Mouse (Mus musculus) frontal cortex, adult (tissue): Measurements from ENCODE around the gene Rreb1.

ENCODE experiments used
- ATAC-seq: cut with Nextera tagmentation; 2 replicates; pipeline ENCODE4 v1.9.2; 2017; ENCODE audit warnings: mild to moderate bottlenecking, moderate library complexity, mixed read lengths; ENCODE audit not compliant: low TSS enrichment

The Rreb1 gene

DNA sequence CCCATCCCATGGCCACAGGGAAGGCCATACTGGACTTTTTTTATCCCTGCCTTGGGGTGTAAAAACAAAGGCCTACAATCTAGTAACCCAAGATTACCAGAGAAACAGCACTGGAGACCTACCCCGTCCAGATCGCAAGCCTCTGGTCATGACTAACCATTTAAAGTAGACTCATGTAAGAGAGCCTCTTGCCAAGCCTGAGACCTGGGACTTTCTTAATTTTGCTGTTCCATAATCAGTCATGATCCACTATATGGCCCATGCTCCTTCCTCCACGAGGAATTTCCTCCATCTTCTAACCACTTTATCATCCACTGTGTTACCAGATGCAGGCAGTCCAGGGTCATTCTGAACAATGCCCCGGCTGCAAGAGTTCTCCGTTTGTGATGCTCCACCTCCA is 98.2 kb downstream of the Rreb1 start:
- ATAC-seq, result no peak

DNA sequence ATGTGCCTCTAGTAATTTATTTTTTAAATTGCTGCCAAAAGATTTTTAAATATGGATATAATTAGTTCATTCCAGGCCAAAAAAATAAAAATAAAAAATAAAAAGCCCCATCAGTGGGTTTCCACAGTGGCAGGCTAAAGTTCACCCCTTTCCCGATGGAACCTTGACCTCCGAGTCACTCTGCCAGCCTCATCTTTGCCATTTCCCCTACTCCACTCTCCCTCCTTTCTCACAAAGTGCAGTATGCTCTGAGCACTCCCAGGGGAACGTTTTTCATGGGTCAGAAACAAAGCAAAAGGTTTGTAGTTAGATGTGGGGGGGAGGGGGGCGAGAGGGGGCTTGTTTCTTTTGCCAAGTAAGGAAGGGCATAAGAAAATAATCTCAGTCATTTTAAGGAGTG is 98.6 kb downstream of the Rreb1 start:
- ATAC-seq, result no peak

DNA sequence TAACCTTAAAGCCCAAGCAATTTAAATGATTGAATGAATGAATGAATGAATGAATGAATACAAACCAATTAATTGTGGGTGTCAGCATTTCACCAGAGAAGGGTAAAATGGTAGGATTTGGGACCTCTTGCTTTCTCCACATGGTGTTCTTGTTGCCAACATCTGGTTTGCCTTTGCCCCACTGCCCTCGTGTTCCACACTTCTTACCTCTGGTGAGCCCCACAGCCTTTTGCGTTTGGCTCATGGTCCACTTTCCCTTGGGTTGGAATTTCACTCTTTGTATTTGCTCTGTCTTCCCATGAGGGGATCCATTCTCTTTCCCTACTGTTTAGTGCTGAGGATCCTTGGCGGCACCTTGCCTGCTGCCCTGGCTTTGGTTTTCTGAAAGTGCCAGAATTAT is 99.0 kb downstream of the Rreb1 start:
- ATAC-seq, result no peak

DNA sequence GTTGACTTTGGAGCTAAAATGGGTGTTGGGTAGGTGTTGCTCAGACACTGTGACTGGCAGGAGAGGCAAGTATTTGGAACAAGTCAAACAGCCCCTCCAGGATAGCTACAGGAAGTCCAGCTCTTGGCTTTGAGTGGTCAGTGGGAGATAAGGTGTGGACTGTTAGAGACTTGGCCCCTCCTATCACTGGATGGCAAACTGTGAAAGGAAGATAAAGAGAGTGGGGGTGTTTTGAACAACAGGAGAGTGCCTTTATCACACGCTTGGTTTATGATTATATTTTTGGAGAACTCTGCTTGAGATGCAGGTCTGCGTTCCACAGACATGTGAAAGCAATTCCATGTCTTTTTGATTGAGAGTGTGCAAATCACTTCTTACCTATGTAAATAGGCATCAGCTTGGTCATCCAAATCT is 100.7 kb downstream of the Rreb1 start:
- no peak for ATAC-seq

DNA sequence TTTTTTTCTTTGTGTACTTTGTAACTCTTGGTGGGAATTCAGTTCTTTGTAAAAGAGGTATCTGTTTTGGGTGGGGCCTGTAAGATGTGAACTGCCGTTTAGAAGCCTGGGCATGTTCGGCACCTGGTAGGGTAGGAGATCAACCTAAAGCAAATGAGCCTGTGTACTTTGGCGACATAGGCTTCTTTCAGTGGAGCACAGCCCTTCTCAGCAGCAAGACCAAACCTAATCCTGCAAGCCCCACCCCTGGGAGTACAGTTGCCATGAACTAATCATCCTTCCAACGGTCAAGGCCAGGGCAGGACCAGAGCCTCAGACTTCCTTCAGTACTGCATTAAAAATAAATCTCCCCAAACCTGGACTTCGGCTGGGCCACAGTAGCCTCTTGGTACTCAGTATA is 101.4 kb downstream of the Rreb1 start:
- ATAC-seq, result no peak

DNA sequence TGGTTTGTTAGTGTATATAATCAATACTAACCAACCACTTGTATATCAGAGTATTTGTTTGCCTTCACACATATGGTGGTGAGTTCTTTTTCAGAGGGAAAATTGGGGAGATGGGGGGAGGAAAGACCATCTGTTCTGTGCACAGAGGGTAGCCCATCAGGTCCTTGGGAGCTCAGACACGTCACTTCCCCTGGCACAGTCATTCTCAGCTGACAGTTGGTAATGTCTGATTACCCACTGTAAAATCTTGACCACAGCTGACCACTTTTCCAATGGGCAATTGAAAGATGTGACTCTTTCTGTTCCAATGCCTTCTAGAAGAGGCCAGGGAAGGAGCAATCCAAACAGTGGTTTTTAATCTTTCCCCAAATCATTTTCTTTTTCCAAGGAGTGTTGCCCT is 101.8 kb downstream of the Rreb1 start:
- no peak for ATAC-seq

DNA sequence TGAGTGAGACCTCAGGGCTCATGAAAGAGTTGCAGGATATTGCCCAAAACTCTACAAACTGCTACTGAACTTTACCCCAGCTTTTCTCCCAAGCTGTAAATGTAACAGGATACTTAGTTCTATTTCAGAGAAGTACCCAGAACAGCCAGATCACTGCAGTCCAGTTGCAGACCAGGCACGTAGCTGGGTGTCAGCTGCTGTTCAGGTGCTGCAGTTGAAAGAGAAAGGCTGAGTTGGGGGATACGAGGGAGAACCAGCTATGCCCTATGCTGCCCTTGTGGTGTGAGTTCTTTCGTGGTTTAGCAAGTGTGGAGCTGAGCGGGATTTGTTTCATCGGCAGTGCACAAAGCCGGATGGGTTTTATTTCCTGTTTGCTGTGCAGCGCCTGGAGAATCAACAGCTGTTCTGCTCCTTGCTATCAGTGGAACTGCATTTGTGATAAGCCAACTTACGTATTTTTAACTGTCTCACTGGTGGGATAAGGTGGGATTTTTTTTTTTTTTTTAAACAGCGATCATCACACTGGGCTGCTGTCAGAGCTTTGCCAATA is 102.5 kb downstream of the Rreb1 start:
- ATAC-seq, result no peak

DNA sequence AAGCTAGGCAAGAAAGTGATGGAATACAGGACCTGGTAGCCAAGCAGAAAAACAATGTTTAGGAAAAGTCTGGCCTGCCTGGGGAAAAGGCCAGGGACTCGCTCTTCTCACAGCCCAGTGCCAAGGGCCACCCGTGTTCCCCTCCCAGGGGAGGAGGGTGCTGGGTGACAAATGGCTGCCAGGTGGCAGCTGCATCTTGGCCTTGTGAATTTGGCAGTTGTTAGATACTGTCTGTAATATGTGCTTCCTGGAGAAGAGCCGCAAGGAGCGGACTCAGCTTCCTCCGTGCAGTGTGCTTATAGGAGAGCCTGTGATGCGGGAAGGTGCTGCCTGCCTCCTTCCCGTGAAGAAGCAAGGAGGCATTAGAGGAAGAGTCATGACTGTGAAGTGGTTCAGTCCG is 104.3 kb downstream of the Rreb1 start:
- ATAC-seq, result no peak

DNA sequence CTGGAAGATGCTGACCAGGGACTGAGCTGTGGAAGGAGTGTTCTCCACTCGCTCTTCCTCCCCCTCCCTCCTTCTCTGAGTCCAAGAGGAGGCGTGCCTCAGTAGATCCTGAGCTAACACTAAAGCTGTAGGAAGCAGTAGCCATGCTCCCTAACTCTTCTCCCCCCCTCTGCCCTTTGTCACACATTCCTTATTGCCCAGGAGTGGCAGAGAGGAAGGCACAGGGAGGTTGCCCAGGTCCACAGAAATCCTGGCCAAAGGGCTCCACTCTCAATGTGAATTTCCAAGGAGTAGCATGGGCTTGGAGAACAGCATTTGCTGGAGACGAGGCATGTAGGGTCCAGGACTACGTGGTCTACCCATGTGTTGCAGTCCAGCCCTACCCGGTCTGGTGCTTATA is 104.8 kb downstream of the Rreb1 start:
- ATAC-seq, result no peak

DNA sequence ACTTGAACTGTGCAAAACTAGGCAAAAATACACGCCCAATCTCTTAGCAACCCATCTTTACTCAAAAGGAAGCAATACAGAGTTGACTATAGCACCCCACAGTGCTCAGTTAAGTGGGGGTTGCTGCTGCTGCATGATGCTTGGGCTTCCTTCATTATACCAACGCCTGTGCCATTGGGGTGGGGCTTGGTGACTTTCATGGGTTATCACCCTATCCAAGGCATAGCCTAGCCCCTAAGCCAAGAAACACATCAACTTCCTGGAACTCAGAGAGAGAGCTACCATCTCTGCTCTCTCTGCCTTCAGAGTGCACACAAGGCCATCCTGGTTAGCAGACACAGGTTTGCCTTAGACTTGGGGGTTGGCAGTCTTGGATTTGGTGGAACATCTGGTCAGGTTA is 107.2 kb downstream of the Rreb1 start:
- no peak for ATAC-seq

DNA sequence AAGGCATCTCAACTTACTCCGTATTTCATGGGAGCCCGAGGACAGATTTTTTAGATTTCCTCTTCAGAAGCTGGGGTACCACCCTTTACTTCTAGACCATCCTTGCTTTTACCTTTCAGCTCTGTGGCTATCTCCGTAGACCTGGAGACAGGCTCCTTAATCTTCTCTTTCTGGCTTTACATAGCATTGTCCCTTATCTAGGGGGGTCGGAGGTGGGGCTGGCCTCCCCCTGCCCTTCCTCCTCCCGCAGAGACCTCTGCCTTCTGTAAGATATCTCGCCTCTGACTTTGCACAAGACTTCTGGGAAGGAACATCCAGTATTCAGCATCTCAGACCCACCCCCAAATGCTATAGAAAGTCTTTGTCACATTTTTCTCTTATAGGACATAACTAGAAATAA is 107.8 kb downstream of the Rreb1 start:
- ATAC-seq, result no peak

DNA sequence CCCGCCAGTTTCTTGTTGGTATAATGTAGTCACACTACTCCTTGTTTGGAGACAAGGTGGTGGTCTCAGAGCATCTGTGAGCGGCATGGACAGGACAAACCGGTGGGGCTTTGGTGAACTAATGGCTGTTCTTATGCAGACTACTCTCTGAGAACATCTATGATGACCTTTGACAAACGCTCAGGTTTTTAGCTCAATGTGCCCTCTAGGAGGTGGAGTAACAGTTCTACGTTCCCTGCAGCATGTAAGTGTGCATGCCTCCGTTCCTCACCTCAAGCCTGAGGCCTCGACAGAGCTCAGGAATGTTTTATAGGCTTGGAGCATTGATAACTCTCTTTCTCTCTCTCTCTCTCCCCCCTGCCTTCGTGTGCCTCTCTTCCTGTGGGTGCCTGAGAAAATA is 116.6 kb downstream of the Rreb1 start:
- ATAC-seq, result no peak

DNA sequence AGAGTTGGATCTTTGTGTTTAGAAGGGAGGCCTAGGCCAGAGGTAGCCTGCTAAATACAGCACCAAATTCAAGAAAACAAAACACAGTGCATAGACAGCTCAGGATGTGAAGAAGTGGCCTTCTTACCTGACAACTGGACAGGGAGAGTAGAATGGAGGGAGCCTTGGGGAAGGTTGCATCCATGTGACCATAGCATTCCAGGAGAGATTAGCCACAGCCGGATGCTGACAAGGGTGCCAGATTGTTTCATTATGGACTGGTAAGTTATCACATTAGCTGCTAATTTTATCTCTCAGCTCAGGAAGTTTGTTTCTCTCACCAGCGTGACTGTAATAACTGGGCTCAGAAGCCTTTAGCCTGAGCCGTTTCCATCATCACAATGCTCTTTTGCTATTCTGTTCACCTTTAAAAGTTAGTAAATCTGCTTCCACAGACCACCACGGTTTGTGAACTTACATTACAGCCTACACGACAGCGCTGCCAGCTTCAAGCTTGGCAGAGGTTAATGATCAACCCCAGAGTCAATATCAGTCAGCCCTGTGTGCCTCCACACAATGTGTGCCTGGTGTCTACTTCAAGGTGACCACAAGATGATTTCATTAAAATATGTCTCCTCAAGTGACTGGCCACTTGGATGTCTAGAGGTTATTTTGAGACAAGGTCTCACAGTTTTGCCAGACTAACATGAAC is 117.5 kb downstream of the Rreb1 start:
- ATAC-seq, result no peak

DNA sequence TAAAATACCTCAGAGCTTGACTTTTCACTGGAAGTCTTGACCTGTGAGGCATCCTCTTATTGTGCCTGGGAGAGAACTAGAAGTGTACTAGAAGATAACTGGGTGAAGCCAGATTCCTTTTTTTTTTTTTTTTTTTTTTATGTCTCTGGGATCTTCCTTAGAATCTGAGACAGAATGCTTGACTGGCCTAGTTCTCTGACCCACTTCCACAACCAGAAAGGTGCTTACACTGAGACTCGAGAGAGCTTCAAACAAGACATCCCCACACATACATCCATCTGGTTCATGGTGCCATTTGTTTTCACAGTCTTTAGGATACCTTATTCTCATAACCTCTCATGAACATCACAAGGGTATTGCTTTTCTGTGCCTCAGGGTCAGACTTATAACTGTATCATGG is 118.2 kb downstream of the Rreb1 start:
- peak; percentile 91 for ATAC-seq

DNA sequence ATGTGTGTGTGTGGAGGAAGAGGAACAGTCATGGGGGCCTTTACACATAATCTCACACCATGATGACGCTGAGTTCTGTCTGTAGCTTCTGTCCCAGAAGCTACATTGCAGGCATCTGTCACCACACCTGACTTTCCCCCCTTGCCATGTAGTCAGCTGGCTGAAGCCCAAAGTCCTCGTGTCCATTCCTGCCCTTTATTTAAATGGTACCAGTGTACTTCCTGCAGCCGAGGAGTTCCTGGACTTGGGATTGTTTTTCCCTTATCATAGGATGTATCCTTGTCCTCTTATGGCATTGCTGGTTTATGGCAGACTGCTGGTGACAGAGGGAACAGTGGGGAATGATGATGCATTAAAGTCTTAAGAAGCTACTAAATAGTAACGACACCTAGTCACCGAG is 120.6 kb downstream of the Rreb1 start:
- no peak for ATAC-seq

DNA sequence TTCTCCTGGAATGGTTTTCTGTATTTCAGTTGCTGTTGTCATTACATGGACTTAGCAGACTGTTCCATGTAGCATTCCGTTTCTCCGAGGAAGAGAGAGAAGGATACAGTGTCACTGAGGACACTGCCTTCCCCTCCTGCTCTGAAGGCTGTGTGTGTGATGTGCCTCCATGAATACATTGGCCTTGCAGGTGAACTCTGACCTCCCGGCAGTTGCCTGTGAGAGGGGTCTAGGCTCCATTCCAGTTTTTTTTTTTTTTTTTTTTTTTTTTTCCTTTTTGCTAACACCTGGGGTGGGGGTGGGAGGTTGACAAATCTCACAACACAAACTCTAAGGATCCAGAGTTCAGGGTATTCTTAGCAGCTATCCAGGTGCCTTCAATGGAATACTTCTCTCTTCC is 124.8 kb downstream of the Rreb1 start:
- ATAC-seq, result no peak

DNA sequence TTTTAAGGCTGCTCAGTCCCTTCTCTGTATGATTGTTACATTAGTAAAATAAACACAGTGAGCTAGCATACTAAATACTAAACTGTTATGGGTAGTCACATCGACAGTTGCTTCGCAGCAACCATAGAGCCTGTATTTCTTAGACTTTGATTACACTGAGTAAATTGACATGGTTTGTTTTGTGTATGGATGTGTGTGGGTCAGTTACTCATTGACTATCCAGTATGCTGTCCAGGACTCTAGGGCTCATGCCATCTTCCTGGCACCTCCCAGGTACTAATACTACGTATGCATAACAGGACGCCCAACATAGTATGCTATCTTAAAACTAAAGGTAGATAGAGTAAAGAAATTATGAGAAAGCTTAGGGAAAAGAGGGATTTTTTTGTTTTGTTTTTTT is 125.3 kb downstream of the Rreb1 start:
- ATAC-seq, result no peak

DNA sequence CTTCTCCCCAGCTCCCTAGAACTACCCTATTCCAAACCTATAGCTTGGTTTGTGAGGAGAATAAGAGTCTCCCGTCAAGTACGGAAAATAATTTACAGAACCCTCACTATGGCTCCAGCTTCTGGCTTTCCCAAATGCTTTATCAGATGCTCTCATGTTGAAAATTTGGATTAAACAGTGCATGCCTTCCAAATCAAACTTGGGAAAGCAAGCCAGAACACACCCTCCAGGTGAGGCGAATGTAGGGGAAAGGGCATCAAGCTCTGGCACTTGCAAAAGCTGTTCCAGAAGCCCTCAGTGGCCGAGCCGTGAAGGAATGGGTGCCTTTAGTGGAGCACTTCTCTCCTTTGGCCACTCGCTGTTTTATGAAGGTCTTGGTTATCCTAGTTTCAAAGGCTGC is 126.2 kb downstream of the Rreb1 start:
- ATAC-seq, result no peak

DNA sequence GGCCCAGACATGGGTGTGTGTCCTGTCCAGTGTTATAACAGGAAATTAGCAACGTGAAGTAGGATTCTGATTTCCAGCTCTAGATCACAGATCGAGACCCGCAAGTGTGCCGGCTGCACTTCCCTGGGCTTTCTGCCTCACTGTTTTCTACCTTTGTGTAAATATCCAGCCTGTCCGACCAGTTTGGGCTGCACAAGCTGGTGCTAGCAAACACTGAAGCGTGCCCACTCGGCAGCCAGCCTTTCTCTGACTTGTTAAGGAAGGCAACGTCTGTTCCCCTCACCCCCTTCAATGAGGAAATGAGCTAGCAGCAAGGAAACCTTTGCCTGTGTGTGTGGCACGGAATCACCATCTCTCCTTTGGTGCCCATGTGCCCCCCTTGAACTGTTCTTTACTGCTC is 129.9 kb downstream of the Rreb1 start:
- ATAC-seq, result peak; percentile 69

DNA sequence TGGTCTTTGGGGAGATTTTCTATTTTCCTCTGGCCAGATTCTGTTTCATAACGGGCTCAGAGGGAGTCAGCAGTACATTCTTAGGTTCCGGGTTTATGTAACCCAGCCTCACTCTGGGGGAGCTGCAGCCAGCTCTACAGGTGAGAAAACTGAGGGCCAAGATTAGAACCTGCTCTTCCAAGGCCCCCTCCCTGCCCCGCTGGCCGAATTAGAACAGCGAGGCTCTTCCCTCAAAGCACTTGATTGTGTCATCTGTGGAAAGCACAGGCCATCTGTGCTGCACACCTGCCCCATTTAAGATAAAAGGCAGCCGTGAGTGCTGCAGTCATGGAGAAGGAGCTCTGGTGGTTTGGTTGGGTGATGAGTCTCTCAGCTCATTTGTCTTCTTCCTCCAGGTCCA is 130.3 kb downstream of the Rreb1 start:
- peak; percentile 90 for ATAC-seq

DNA sequence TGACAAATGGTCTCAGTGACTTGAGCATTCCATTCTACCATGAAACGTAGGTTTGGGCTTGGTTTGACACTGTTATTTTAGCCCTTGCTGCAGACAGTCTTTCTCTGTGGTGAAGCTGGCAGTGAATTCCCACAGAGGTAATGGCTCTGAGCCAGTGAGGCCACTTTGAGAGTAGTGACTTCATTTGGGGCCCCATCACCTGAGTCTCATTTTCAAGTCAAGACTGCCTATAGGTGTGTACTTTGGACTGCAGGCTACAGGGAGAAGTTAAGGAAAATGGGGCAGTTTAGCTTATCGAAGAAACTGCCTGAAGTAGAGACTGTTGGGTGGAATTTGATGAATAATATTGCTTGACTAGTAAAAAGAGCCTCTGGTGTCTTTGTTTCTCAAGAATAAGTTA is 131.0 kb downstream of the Rreb1 start:
- no peak for ATAC-seq

DNA sequence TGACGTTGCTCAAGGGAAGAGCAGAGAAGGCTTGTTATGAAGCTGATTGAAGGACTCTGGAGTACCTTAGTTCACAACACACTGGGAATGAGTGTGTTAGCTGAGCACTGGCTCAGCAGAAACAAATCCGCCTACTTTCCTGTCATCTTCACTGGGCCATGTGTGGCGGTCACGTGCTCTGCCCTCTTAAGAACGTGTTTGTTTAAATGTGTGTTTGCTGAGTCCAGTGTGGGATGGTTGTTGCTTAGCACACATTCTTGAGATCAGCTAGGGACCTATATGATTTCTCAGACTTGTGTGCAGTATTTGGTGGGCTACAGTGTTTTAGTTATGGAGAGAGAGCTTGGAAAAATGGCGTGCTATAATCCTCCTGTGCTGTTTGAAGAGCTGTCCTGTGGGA is 133.8 kb downstream of the Rreb1 start:
- ATAC-seq, result no peak; the same call in 1 of the 2 replicates

DNA sequence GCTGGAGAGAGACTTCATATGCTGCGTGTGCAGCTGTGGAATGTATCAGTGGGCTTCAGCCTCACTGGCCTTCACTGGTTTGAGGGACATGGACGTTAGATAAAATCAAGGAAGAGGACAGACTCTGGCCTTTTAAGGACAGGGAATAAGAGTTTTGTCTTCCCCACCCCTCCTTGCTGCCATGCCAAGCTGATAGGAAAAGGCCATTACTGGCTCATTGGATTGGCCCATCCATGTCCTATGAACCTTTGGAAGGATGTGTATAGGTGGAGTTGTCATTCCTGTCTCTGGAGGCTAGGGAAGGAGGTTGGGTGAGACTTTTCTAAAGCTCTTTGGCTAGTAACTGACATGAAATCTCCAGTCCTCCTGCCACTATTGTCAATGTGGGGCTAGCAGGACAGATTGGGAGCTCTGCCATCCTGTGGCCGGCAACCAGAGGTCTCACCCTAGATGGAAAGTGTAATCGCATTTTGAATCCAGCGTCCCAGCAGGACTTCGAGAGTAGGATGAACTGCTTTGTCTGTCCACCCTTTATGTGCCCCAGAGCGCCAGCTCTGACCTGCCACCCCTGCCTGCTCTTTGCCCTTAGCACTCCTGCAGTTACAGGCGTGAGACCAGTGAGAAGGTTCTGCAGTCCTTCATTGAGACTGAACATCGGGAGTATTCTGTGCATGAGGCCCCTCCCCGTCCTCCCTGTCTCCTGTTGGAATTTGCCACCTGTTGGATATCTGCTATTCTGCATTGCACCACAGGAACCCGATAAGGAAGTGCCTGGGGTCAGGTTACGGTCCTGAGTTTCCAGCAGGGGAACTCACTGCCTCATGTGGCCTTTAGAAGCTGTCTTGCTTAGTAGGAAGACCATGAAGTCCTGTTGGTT is 134.6 kb downstream of the Rreb1 start:
- ATAC-seq, result no peak
